In the genomic region with DNA sequence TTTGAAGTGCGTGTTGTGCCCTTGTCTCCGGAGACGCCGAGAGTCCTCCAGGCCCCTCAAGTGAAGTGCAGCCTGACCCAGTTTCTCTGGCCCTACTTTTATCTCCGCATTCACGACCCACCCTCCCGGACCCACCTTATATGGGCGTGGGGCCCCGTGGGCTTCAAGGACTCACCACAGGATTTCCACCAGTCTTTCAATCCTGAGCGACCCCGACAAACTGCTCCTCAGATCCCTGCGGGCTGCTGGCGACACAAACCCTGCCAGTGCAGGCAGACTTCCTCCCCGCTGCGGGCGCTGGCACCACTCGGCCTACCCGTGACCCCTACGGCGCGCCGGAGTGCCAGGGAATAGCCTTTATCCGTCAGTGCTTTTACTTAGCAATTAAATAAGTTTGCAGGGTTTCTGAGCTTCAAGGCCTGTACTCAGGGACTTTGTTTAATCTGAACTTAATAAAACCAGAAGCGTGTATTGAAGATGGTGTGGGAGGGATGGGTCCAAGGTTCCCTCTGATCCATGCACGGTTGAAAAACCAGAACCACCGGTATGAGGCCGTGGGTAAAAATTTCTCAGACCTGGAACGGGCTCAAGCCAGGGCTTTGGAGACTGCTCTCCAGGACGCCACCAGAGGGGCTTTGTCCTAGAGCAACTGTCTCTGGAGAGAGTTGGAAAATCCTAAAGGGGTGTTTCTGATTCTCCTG, we compare ENCODE assay signal across 8 mouse cellular contexts. TPM values are rescaled to one million over a fixed set of nuclear protein-coding genes. Genes with fewer than 3 reads are reported as not detected.
DNase-seq lines count a peak whose midpoint lies in the region; ATAC-seq and TF ChIP-seq lines count a peak whose summit lies in the region.

A gene (minus strand): TSS at position 568 of the 701 bp plus-strand sequence.

- no peak for ATAC-seq in hindbrain, postnatal 0 days
- ATAC-seq in midbrain, embryonic 12.5 days (ENCODE audit: low FRiP score, low read depth), result no peak

- TF ChIP-seq CTCF in hindbrain, postnatal 0 days (IDR thresholded peaks at IDR 0.05; ENCODE audit: low read depth), result no peak

- intact Hi-C loops in gastrocnemius, postnatal 14 days (cut with DNase I; ENCODE audit: low total_unique reads), result no loop called here
- intact Hi-C loops in left cerebral cortex, postnatal 4 days (cut with DNase I), result no loop called here

- H3K4me2 ChIP-seq in hindbrain, postnatal 0 days (ENCODE audit: low read depth, low read length), result peak within 1 kb of the TSS; percentile 98
- H3K4me2 ChIP-seq in midbrain, embryonic 12.5 days (replicated peaks), result peak within 1 kb of the TSS; percentile 91

- H3K36me3 ChIP-seq in hindbrain, postnatal 0 days (ENCODE audit: insufficient read depth, low read length), result no peaks in the 10 kb centered on the region
- H3K36me3 ChIP-seq in midbrain, embryonic 12.5 days, result 0 out of 2 replicates have a peak, but pooled peaks cover 5% of the 10 kb centered on the region

- no peaks in the 10 kb centered on the region for H3K27me3 ChIP-seq in hindbrain, postnatal 0 days (ENCODE audit: insufficient read depth, low read length)
- peaks cover 35% of the 10 kb centered on the region for H3K27me3 ChIP-seq in midbrain, embryonic 12.5 days

- H3K4me3 ChIP-seq in hindbrain, postnatal 0 days (ENCODE audit: low read length), result peak within 1 kb of the TSS; percentile 55
- peak within 1 kb of the TSS; percentile 58 for H3K4me3 ChIP-seq in midbrain, embryonic 12.5 days

- no peaks in the 10 kb centered on the region for H3K9me3 ChIP-seq in hindbrain, postnatal 0 days (ENCODE audit: low read length)
- no peaks in the 10 kb centered on the region for H3K9me3 ChIP-seq in midbrain, embryonic 12.5 days

- WGBS in hindbrain, postnatal 0 days, result 5% methylated on average over 29 of the region's 29 CpGs
- WGBS in midbrain, embryonic 12.5 days, result 5% methylated on average over 29 of the region's 29 CpGs

- H3K9ac ChIP-seq in hindbrain, postnatal 0 days (replicated peaks; ENCODE audit: low read length), result peak within 1 kb of the TSS; percentile 59
- H3K9ac ChIP-seq in midbrain, embryonic 12.5 days (replicated peaks), result peak within 1 kb of the TSS; percentile 68

- peak; percentile 63 for DNase-seq in ovary, postnatal 36 days (ENCODE audit: low spot score)
- no peak for DNase-seq in ovary, adult 18-20 months (ENCODE audit: low spot score)
- peak; percentile 86 for DNase-seq in cerebellum, adult 11-12 months
- DNase-seq in gastrocnemius, postnatal 14 days, result peak; percentile 59
- peak; percentile 33 for DNase-seq in hindbrain, postnatal 0 days (ENCODE audit: low spot score)
- no peak for DNase-seq in left cerebral cortex, postnatal 4 days
- no peak for DNase-seq in natural killer cell, adult 2 months (ENCODE audit: low spot score in 2 of 2)

- peak within 1 kb of the TSS; percentile 95 for H3K27ac ChIP-seq in hindbrain, postnatal 0 days
- peak within 1 kb of the TSS; percentile 88 for H3K27ac ChIP-seq in midbrain, embryonic 12.5 days (replicated peaks)

- peaks cover 44% of the 10 kb centered on the region for H3K4me1 ChIP-seq in hindbrain, postnatal 0 days (ENCODE audit: insufficient read depth, low read length)
- H3K4me1 ChIP-seq in midbrain, embryonic 12.5 days, result peaks cover 57% of the 10 kb centered on the region

RNA-seq across cellular contexts. Expression of the gene that starts here (rescaled TPM):
- 10 to 100 TPM; 35.7 to 38.9 TPM for total RNA-seq in gastrocnemius, postnatal 14 days (2021)
- 33.6 and 42.3 TPM in 2 replicates for total RNA-seq in hindbrain, postnatal 0 days (2014; rRNA removed)
- 17.9 and 20.0 TPM in 2 replicates for polyA plus RNA-seq in hindbrain, postnatal 0 days (2015; fragmentation: Nextera tagmentation; extraction: Ambion mirVana)
- total RNA-seq in left cerebral cortex, postnatal 4 days (2021), result 10 to 100 TPM; 30.3 to 32.7 TPM
- 21.3 and 23.8 TPM in 2 replicates for polyA plus RNA-seq in midbrain, embryonic 12.5 days (2016; fragmentation: Nextera tagmentation; extraction: Ambion mirVana)

Comparison
In these comparisons a context has a peak if more than half of its experiments do, and no peak if none do; other contexts are left out.
1. DNase-seq: peak in ovary, postnatal 36 days (single experiment), cerebellum, adult 11-12 months (single experiment), gastrocnemius, postnatal 14 days (single experiment) and hindbrain, postnatal 0 days (single experiment); none in ovary, adult 18-20 months (single experiment), left cerebral cortex, postnatal 4 days (single experiment) and natural killer cell, adult 2 months (0 of 2).